Mouse (Mus musculus) left cerebral cortex, postnatal 4 days (tissue): Measurements from ENCODE around the gene Pam16. TPM values are rescaled to one million over a fixed set of nuclear protein-coding genes. Genes with fewer than 3 reads are reported as not detected.

ENCODE experiments used
- DNase-seq: peaks from one replicate; pipeline ENCODE4 v3.0.0-alpha.2; 2022
- intact Hi-C: fragments of 180-260 bp; cut with DNase I; formaldehyde crosslinking; loops from one replicate; pipeline ENCODE4 v1.15.1; 2025
- total RNA-seq, 2 experiments: library from RNA; stranded (reverse); gene quantifications; 2 replicates each; pipeline ENCODE4 v1.2.3; 2021

Pam16 gene
- total RNA-seq, 2 experiments from 2014 or later: 76.7 to 85.7 TPM

DNA sequence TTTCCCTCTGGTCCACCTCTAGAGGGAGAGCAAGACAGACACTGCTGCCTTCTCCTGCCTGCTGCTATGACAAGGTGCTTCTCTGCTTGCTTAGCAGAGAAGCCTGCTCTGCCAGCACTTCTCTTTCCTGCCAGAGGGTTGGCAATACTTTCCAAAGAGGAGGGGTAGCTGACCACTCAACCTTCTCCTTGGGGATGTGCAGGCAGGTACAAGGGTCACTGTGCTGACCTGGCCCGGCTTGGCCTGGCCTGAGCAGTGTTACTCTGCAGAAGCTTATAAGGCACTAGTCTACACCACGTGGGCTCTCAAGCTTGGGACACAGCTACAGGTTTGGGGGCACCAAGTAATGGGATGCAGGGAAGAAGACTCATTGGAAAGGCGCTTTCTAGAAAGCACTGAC lies 10.1 kb downstream of the Pam16 start:
- intact Hi-C loops: no loop called here
- no peak for DNase-seq

DNA sequence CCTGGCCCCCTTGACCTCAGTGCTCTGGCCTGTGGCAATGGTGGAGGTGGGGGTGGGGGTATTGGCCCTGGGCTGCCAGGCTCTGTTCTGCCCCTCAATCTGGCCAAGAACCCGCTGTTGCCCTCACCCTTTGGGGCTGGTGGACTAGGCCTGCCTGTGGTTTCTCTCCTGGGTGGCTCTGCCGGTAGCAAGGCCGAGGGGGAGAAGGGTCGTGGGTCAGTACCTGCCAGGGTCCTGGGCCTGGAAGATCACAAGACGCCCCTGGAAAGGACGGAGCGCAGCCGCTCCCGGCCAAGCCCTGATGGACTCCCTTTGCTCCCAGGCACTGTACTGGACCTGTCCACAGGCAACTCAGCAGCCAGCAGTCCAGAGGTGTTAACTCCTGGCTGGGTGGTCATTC lies 11.1 kb downstream of the Pam16 start:
- no peak for DNase-seq
- intact Hi-C loops: no loop called here

DNA sequence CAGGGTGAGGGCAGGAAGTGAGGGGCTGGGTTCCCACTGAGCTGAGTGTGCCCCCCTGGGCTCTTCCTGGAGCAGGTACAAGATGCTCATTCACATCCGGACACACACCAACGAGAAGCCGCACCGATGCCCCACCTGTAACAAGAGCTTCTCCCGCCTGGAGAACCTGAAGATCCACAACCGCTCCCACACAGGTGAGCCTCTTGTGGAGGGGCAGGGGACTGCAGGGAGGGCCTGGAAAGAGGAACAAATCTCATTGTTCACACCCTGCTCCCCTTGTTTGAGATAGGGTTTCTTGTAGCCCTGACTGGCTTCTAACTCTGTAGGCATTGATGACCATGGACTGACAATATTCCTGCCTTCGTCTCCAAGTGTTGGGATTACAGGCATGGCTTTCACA lies 13.1 kb downstream of the Pam16 start:
- no peak for DNase-seq
- intact Hi-C loops: no loop called here

DNA sequence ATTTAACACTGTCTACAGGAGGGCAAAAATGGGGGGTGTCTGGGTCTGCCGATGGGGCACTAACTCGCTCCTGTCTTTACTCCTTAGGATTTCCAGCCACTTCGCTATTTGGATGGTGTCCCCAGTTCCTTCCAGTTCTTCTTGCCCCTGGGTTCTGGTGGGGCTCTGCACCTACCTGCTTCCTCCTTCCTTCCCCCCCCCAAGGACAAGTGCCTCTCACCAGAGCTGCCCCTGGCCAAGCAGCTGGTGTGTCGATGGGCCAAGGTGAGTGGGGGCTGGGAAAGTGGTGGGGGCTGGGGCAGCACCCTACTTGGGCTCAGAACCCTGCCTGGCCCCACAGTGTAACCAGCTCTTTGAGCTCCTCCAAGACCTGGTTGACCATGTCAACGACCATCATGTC lies 13.6 kb downstream of the Pam16 start:
- no peak for DNase-seq
- intact Hi-C loops: no loop called here

DNA sequence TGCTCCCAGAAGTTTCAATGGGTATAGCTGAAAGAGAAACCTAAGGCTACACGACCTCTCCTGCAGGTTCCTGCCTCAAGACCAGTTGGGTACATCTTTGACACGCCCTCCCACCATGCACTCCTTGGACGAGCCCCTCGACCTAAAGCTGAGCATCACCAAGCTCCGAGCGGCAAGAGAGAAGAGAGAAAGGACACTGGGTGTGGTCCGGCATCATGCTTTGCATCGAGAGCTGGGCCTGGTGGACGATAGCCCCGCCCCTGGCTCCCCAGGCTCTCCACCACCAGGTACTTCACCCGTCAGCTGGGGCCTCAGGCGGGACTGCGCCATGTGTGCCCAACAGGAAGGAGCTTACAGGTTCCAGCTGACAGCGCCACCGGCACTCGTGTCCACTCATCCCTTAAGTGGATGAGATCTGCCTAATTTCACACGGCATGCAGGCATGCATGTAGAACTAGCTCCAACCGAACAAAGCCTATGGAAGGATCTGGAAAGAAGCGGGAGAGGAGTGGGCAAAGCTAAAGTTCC lies 16.2 kb downstream of the Pam16 start:
- no peak for DNase-seq
- intact Hi-C loops: loop anchor here (5.0 to 10.0 kb wide), 2 partner anchors 41 to 304 kb away; no protein-coding TSS in a partner anchor

DNA sequence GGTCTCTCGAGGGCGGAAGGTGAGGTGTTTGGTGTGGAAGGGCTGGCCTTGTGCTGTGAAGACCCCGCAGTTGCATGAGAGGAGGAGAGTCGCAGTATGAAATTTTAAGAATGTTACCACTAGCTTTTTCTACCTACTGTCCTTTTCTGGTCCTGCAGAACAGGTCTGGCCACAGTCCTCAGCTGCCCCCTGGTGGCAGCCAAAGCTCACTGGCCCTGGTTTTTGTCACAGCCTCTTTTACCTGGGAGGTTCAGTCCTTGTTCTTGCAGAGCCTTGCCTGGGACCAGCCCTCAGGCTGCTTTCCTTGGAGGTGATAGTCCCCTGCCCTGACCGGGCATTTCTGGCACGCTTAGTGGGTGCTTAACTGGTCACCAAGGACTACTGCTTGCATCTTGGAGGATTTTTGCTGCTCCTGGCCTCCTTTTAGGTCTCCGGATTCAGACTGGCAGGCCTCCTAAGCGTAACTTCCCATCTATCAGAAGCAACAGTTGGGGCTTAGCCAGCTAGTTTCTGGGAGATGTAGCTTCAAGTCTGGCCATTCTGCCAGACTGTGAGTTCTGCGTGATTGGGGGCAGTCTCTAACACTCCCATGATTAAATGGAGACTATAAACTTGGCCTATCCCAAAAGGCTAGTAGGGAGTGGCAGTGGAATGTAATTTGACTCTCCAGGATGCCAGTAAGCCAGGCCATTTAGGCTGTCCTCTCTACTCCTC lies 16.8 kb downstream of the Pam16 start:
- intact Hi-C loops: loop anchor here (5.0 to 10.0 kb wide), 2 partner anchors 41 to 303 kb away; no protein-coding TSS in a partner anchor

DNA sequence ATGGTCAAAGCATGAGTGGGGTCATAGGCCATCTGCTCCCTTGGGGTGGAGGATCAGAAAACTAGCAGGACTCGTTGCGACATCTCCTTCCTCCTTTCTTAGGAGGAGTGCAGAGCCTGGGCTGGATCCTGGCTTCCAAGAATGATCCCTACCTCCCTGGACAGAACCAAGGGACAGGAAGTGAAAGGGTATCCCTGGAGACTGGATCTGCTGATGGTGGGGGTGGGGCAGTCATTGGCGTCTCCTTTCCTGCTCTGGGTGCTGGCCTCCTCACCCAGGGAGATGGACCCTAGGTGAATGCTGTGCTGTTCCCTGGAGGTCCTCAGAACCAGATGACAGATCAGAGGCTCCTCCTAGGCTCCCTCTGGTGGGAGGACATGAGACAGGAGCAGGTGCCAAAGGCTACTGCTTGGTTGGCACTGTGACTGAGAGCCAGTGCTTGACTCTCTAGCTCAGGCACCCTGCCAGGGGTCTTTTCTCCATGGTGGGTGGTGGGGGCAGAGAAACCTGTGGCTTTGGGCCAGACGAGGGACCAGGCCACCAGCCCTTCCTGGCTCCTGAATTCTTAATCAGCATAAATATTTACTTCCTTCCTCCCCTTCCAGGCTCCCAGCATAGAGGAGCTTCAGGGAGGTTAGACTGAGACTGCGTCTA lies 18.2 kb downstream of the Pam16 start:
- intact Hi-C loops: loop anchor here (5.0 to 10.0 kb wide), 2 partner anchors 39 to 302 kb away; no protein-coding TSS in a partner anchor
- peak; percentile 82 for DNase-seq

More for the DNA sequence above, 16.8 kb downstream of the Pam16 start:
- DNase-seq: peak; percentile 83

DNA sequence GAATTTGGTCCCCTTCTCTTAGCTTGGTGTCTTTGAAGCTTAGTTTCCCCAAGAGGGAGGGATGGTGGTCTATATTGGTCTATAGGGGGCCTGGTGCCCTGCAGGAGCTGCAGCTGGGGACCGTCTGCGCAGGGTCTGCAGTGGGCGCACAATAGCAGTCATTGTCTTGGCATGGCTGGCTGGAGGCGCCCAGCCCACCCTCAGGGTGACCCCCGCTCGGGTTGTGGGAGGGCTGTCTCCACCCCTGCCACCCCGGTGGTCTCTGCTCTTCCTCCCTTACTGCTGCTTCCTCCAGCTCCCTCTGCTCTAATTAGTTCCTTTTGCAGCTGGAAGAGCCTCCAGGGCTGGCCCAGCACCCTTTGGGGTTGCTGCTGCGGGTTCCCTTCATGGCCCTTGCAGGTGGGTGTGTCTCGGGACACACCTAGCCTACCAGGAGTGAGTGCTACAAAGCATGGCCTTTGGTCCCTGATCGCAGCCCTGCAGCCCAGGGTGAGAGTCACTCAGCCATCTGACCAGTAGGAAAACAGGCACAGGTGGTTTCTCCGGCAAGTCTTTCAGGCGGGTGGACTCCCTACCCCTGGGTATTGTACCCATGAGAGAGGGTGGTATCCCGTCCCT lies 19.2 kb downstream of the Pam16 start:
- no peak for DNase-seq
- intact Hi-C loops: loop anchor here (5.0 to 10.0 kb wide), 2 partner anchors 38 to 301 kb away; no protein-coding TSS in a partner anchor

DNA sequence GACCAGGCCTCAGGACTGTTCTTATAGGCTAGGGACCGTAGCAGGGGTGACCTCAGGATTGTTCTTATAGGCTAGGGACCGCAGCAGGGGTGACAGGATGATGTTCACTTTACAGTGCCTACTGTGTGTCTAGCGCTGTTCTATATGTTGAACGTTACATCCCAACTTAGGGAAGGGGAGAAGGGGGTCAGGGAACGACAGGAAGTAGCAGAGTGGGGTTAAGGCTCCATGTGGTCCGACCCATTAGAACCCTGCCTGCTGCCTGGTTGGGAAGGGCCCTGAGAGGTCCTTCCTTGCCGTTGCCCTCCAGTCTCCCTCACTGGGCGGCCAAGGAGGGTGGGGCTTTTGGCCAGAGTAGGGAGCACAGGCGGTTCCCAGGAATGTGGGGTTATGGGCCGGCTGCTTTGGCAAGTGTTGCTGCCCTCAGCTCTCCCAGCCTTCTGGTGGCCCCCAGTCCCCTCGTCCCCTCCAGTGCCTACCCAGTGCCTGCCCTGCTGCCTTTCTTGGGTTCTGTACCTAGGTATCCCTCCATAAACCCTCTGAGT lies 20.4 kb downstream of the Pam16 start:
- intact Hi-C loops: loop anchor here (10.0 kb wide), 1 partner anchor 300 kb away; no protein-coding TSS in a partner anchor
- DNase-seq: no peak

DNA sequence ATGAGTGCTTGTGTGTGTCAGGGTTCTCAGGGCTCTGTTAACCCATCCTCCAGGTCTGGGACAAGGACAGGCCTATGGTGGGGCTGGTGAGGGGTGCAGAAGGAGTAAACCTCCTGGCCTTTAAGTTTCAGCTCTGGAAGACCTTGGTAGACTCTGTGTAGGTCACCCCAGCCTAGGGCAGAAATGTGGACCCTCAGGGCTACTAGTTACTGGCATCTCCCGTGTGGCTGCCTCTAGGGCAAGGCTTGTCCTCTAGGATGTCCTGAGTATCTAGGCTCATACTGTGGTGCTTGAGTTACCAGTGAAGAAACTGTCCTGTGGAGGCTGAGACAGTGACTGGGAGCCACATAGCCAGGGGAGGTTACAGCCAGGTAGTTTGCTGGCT lies 21.3 kb downstream of the Pam16 start:
- intact Hi-C loops: loop anchor here (10.0 kb wide), 1 partner anchor 299 kb away; no protein-coding TSS in a partner anchor
- no peak for DNase-seq

DNA sequence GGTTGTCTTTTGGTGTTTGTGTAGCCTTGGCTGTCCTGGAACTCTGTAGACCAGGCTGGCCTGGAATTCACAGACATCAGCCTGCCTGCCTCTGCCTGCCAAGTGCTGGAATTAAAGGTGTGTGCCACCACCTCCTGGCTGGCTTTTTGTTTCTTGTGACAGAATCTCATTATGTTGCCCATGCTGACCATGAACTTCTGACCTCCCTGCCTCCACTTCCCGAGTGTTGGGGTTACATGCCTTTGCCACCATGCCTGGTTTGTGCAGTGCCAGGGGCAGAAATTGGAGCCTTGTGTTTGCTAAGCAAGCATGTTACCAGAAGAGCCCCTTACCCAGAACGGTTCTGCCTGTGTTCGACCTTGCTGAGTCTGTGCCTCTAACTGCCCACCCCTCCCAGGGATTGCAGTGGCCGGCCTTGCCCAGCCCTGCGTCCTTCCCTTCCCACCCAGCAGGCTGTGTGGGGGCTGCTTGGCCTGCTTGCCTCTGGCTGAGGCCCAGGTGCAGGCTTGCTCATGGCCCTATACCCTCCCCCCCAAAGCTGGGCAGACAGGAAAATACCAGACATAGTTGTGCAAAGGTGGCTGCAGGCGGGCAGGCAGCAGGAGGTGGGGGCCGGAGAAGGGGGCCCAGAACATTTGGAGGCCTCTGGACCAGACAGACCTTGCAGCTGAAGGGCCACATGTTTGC lies 21.9 kb downstream of the Pam16 start:
- intact Hi-C loops: loop anchor here (10.0 kb wide), 1 partner anchor 298 kb away; no protein-coding TSS in a partner anchor

DNA sequence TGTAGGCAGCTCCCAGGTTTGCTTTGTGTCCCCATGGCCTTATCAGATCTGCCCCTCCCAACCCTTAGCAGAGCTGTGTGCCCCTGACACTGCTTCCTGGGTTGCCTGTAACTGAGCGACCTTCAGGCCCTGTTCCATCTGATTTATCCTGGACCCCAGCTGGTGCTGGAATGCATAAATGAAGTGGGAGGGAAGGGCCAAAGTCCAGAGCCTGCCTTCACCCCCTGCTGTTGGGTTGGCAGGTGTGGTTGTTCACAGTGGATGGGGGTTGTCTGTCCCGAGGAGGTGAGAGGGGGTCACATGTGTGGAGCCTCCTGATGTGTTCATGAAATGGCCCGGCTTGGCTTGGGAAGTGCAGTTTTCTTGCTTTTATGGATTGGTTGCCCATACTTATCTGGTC lies 22.6 kb downstream of the Pam16 start:
- DNase-seq: no peak
- intact Hi-C loops: loop anchor here (10.0 kb wide), 1 partner anchor 297 kb away; no protein-coding TSS in a partner anchor

More for the DNA sequence above, 21.9 kb downstream of the Pam16 start:
- no peak for DNase-seq

DNA sequence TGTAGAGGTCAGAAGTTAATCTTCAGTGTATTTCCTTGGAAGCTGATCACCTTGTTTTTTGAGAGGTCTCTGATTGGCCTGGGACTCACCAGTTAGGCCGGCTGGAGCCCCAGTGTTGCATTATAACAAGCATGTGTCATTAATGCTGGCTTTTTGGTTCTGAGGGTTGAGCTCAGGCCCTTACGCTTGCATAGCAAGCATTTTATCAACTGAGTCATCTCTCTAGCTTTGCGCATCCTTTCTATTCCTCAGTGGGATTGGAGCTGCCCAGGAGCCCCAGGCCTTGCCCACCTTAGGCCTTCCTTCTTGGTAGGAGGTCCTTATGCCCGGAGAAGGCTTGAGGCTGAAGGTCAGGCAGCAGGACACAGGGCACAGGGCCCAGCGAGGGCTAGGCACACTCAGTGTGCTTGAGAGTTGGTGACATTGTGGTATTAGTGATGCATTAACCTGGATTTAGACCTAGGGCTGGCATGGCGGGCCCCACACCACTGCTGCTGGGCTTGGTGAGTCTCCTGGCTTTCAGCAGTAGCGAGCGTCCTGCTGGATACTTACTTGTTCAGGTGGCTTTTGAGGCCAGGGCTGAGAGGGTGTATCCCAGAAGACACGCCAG lies 24.0 kb downstream of the Pam16 start:
- DNase-seq: no peak

DNA sequence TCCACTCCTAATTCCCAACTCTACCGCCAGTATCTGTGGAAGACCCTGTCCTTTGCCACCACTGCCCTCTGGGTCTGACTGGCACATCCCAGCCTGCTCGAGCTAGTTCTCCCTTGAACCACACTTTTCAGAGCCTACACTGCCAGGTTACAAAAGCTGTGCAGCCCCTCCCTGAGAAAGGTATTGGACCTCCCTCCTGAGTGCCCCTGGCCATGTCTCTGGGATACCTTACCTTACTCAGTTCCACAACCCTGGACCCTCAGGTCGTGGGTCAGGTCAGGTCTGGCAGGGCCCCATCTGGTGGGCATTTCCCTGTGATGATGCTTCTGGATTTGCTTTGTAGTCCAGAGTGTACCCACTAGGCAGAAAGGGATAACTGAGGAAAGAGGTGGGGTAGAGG lies 25.2 kb downstream of the Pam16 start:
- no peak for DNase-seq
- intact Hi-C loops: loop anchor here (10.0 kb wide), 1 partner anchor 295 kb away; no protein-coding TSS in a partner anchor

More for the DNA sequence above, 24.0 kb downstream of the Pam16 start:
- intact Hi-C loops: loop anchor here (10.0 kb wide), 1 partner anchor 296 kb away; no protein-coding TSS in a partner anchor

DNA sequence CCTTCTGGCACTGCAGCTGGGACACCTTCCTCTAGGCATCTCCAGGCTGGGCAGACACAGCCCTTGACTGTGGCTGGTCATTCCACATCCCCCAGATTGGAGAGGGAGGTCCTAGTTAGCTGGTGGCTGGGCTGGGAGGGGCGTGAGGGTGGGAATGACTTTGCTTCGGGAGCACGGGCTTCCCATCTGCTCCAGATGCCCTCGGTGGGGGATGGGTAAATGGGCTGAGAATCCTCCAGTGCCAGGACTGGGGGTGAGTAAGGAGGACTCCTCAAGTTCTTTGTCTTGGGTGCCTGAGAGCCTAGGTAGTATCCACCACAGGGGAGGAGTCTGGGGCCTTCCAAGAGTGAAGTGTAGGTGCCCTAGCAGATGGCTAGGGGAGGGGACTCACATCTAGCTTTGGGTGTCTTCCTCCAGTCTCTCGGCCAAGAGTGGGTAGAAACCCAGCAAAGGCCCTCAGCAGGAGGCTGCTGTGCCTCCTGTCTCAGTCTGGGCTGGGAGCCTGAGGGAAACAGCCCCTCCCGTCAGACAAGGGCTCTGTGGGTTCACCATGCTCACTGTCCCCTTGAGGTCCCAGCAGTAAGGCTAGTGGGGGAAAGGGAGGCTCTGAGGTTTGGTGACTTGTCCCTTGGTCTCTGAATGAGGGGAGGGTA lies 25.8 kb downstream of the Pam16 start:
- DNase-seq: peak; percentile 74
- intact Hi-C loops: no loop called here

DNA sequence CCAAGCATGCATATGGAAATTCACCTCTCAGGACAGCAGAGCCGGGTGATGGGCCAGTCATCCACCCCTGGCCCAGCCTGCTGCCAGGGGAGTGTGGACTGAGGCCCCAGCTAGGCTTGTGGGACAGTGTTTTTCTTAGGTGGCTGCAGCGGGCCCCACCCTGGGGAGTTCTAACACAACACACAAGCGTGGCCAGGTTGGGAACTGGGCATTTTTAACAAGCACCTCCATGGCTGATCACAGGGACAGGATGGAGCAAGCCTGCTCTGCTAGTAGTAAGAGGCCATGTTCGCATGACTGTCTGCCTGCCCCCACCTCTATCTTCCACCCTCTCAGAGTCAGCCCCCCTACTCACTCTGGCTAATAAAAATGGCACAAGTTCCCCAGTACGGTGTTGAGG lies 26.7 kb downstream of the Pam16 start:
- intact Hi-C loops: no loop called here
- DNase-seq: no peak

DNA sequence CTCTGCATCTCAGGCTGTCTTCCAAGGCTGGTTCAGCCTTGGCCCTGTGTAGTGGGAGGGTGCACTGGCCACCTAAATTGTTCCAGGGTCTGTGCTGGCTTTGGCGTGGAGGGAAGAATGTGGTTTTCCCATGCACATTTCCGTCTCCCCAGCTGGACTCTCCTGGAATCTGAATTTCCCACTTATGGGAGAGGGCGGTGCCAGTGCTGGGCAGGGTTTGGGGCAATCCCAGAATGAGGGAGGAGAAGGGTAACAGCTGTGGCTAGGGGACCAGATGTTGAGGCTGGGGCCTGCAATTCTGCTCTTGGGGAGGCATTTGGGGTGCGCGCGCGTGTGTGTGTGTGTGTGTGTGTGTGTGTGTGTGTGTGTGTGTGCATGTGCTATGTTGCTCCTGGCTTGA lies 27.5 kb downstream of the Pam16 start:
- no peak for DNase-seq
- intact Hi-C loops: no loop called here

DNA sequence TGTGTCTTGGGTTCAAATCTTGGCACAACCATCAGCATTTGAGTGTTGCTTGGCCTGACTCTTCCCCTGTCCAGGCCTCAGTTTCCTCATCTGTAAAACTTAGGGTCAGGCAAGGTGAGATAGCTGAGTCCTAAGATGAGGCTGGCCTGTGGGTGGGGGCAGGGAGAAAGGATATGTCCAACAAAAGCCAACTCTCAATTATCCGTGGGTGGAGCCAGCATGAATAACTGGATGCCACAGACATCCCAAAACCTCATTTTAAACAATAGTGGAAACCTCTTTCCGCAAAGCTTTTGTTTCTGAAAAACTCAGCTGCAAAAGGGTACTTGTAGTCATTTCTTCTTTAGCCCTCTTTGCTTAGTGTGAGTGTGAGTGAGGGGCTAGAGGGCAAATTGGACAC lies 28.0 kb downstream of the Pam16 start:
- intact Hi-C loops: no loop called here
- DNase-seq: no peak

DNA sequence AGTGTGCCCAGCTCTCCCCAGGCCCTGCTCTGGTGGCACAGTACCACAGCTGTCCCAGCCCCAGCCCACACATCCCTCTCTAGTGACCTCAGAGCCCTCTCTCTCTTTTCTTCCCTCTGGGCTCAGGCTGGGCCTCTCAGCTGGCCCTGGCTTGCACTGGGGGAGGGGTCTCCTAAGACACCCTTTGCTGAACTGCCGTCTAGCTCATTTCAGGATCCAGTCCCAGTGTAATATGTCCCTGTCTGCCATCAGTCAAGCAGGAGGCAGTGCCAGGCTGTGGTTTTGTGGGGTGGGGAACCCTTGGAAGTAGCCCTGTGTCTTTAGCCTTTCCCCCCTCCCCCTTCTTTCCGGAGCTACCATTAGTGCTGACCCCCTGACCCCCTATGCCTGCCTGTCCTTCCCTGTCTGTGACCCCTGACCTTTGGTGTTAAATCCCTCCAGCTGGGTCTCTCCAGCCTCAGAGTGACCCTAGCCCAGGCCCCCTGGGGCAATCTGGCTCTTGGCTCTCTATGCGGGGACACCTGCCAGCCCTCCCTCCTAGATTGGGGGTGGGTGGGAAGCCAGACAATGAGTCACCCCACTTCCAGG lies 28.6 kb downstream of the Pam16 start:
- DNase-seq: no peak
- intact Hi-C loops: no loop called here
